Mouse (Mus musculus) olfactory bulb, adult 2 months (tissue): Measurements from ENCODE around the gene Ica1. TPM values are rescaled to one million over a fixed set of nuclear protein-coding genes. Genes with fewer than 3 reads are reported as not detected.

Experiments
- H3K27ac ChIP-seq: fragments of 200-500 bp; 2 replicates; pipeline ENCODE4 v1.5.1; 2012; ENCODE audit warnings: low read depth, low read length; ENCODE audit not compliant: insufficient read depth
- H3K4me1 ChIP-seq: fragments of 200-500 bp; 2 replicates; pipeline ENCODE4 v1.6.1; 2012; ENCODE audit warnings: low read length; ENCODE audit not compliant: control insufficient read depth, insufficient read depth
- H3K4me3 ChIP-seq: fragments of 200-500 bp; 2 replicates; pipeline ENCODE4 v1.5.1; 2012; ENCODE audit warnings: mild to moderate bottlenecking, low read depth, low read length, moderate library complexity; ENCODE audit not compliant: insufficient read depth
- CTCF ChIP-seq: fragments of 200-500 bp; IDR thresholded peaks from 2 replicates; pipeline ENCODE4 v1.5.1; 2012; ENCODE audit warnings: low read depth, mild to moderate bottlenecking, low read length, moderate library complexity; ENCODE audit not compliant: insufficient read depth
- POLR2A ChIP-seq: fragments of 200-500 bp; IDR thresholded peaks from 2 replicates; pipeline ENCODE4 v1.6.1; 2012; ENCODE audit warnings: mild to moderate bottlenecking, low read depth, low read length, moderate library complexity; ENCODE audit not compliant: insufficient read depth
- WGBS: fragments of 180-500 bp; shearing (Covaris S2); methylation state at CpG from one replicate; pipeline ENCODE4 v1.1.7; 2018; 5-methylcytosine and 5-hydroxymethylcytosine counted together
- polyA plus RNA-seq: library from polyadenylated mRNA; stranded (reverse); fragments of >200 nt; gene quantifications from 2 replicates; pipeline ENCODE4 v1.2.4, GENCODE M21; 2012; ENCODE audit warnings: low replicate concordance; ENCODE audit not compliant: missing spikeins, insufficient read depth, insufficient read length

The Ica1 gene
- polyA plus RNA-seq, 1 experiment = not detected

GRCm38 (mm10) chr6:8623045-8623444, 155.2 kb downstream of the Ica1 start:
- TF ChIP-seq CTCF = no peak
- no peak for TF ChIP-seq POLR2A
- Histone ChIP-seq H3K27ac (no peak overlapping the region), H3K4me3 (no peak overlapping the region), H3K4me1 (no peaks in the 10 kb centered on the region)
- WGBS = 56% methylated on average over 3 of the region's 3 CpGs

- Histone ChIP-seq H3K4me1 (no peaks in the 10 kb centered on the region), H3K27ac (no peak overlapping the region), H3K4me3 (no peak overlapping the region)
- WGBS = 87% methylated on average over 4 of the region's 4 CpGs
- no peak for TF ChIP-seq POLR2A
- TF ChIP-seq CTCF = no peak
Observed at GRCm38 (mm10) chr6:8619582-8620350, 158.5 kb downstream of the Ica1 start.

- Histone ChIP-seq H3K4me3 (no peak overlapping the region), H3K27ac (no peak overlapping the region), H3K4me1 (no peaks in the 10 kb centered on the region)
- TF ChIP-seq POLR2A = no peak
- no peak for TF ChIP-seq CTCF
- WGBS = 86% methylated on average over 2 of the region's 2 CpGs
Observed at GRCm38 (mm10) chr6:8617369-8617768, 160.9 kb downstream of the Ica1 start.

GRCm38 (mm10) chr6:8591665-8592064, 186.6 kb downstream of the Ica1 start:
- 86% methylated on average over 9 of the region's 9 CpGs for WGBS
- H3K4me3 ChIP-seq = no peak overlapping the region
- no peak for TF ChIP-seq POLR2A
- H3K27ac ChIP-seq = no peak overlapping the region
- no peaks in the 10 kb centered on the region for H3K4me1 ChIP-seq

GRCm38 (mm10) chr6:8583892-8584291, 194.4 kb downstream of the Ica1 start:
- no peak overlapping the region for H3K27ac ChIP-seq
- H3K4me1 ChIP-seq = no peaks in the 10 kb centered on the region
- 72% methylated on average over 3 of the region's 3 CpGs for WGBS
- TF ChIP-seq POLR2A = no peak
- TF ChIP-seq CTCF = no peak
- no peak overlapping the region for H3K4me3 ChIP-seq

GRCm38 (mm10) chr6:8582377-8582776, 195.9 kb downstream of the Ica1 start:
- no peak overlapping the region for H3K27ac ChIP-seq
- no peak overlapping the region for H3K4me3 ChIP-seq
- TF ChIP-seq CTCF (no peak), POLR2A (no peak)
- WGBS = 94% methylated on average over 9 of the region's 9 CpGs
- H3K4me1 ChIP-seq = no peaks in the 10 kb centered on the region

Other genes starting within 250 kb of the Ica1 start
- not detected in 2 replicates for gene Nxph1, start 169.9 kb upstream of the Ica1 start, polyA plus RNA-seq